Comparison of ENCODE assay signal across 13 mouse cellular contexts in the genomic region with DNA sequence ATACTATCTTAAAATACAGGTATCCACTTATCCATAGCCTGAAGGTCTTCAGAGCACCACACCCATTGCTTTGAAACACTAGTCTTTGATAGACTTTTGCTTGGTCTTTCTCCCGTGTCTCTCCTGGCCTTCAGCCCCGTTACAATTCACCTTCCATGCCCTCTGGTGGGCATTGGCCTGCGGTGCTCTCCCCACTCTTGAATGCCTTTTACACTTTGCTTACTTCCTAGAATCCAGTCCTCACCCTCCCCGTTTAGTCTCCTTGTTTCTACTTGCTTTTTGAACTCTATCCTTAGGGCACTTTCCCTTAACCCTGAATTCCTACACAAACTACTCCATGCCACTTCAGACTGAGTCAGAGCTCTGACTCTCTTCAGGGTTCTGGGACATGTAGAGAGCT.
"Had no signal": no experiment of that assay in that cellular context is flagged by ENCODE, and none has a peak within 500 bp of the region (broad histone marks: within the 10 kb centered on the region; RNA-seq: fewer than 3 reads in every experiment).

No protein-coding gene starts in this region.

- H3K9me3 ChIP-seq: limb, embryonic 13.5 days; liver, embryonic 15.5 days; lung, embryonic 15.5 days; midbrain, embryonic 10.5 days; neural tube, embryonic 15.5 days had no signal

- DNase-seq: kidney, adult 8-10 months; kidney, postnatal 4 days; left cerebral cortex, postnatal 4 days; lung, postnatal 4 days; right cerebral cortex, adult 18-20 months; right cerebral cortex, postnatal 25 days; thymus, postnatal 4 days had no signal

- H3K9ac ChIP-seq: limb, embryonic 13.5 days; liver, embryonic 15.5 days; lung, embryonic 15.5 days; neural tube, embryonic 15.5 days had no signal

- H3K27me3 ChIP-seq: limb, embryonic 13.5 days; liver, embryonic 15.5 days; lung, embryonic 15.5 days; neural tube, embryonic 15.5 days had no signal

- H3K36me3 ChIP-seq: limb, embryonic 13.5 days; liver, embryonic 15.5 days; lung, embryonic 15.5 days; midbrain, embryonic 10.5 days; neural tube, embryonic 15.5 days had no signal

- H3K27ac ChIP-seq: limb, embryonic 13.5 days; liver, embryonic 15.5 days; lung, embryonic 15.5 days; midbrain, embryonic 10.5 days; neural tube, embryonic 15.5 days had no signal

- H3K4me1 ChIP-seq: limb, embryonic 13.5 days; liver, embryonic 15.5 days; neural tube, embryonic 15.5 days had no signal

- H3K4me2 ChIP-seq: limb, embryonic 13.5 days; liver, embryonic 15.5 days; lung, embryonic 15.5 days; neural tube, embryonic 15.5 days had no signal

- H3K4me3 ChIP-seq: limb, embryonic 13.5 days; liver, embryonic 15.5 days; lung, embryonic 15.5 days; midbrain, embryonic 10.5 days; myocyte; neural tube, embryonic 15.5 days had no signal
